Mouse (Mus musculus) thymus, adult 2 months (tissue): ENCODE data around the gene Tnnc1.

ENCODE experiments used
- CTCF ChIP-seq: fragments of 200-500 bp; IDR thresholded peaks from 2 replicates; pipeline ENCODE4 v1.5.1; 2012; ENCODE audit warnings: mild to moderate bottlenecking, control low read depth, low read length, moderate library complexity, borderline replicate concordance; ENCODE audit not compliant: control insufficient read depth, poor library complexity, insufficient read depth; ENCODE audit errors: extremely low read depth
- POLR2A ChIP-seq: fragments of 200-500 bp; IDR thresholded peaks from 2 replicates; pipeline ENCODE4 v1.6.1; 2012; ENCODE audit warnings: mild to moderate bottlenecking, low read length, control low read depth, moderate library complexity; ENCODE audit not compliant: control insufficient read depth, poor library complexity, insufficient read depth; ENCODE audit errors: extremely low read depth

- no peak for TF ChIP-seq POLR2A
- TF ChIP-seq CTCF = no peak
These were observed 16.2 kb upstream of the Tnnc1 start for GRCm38 (mm10) chr14:31191936-31192335.
